Mouse (Mus musculus): ENCODE measurements around the gene Asb6. TPM values are rescaled to one million over a fixed set of nuclear protein-coding genes. Genes with fewer than 3 reads are reported as not detected.
A peak's percentile ranks its signal among the peaks of the same experiment; 100 is the strongest.

Gene Asb6
- polyA plus RNA-seq, 1 experiment from 2014 or later, result 27.8 TPM

- Histone ChIP-seq H3K27ac (ENCODE audit: low read length) (peak within 1 kb of the TSS; percentile 68), H3K36me3 (ENCODE audit: control insufficient read depth, insufficient read depth) (no peaks in the 10 kb centered on the region; the same call in 1 of the 2 replicates), H3K9me3 (replicated peaks; ENCODE audit: control insufficient read depth, low read length) (no peaks in the 10 kb centered on the region), H3K4me3 (ENCODE audit: low read depth, low read length) (peak within 1 kb of the TSS; percentile 66), H3K9ac (ENCODE audit: low read depth, low read length) (peak within 1 kb of the TSS; percentile 79), H3K4me1 (ENCODE audit: control insufficient read depth, low read depth, low read length) (peaks cover 22% of the 10 kb centered on the region), H3K27me3 (ENCODE audit: control insufficient read depth, insufficient read depth, low read depth, low read length) (peaks cover 15% of the 10 kb centered on the region), H3K4me2 (ENCODE audit: low read depth, low read length) (peak within 1 kb of the TSS; percentile 90)
- under 1% methylated on average over 43 of the region's 44 CpGs for WGBS (ENCODE audit: insufficient replicate concordance)
- ATAC-seq (ENCODE audit: low read depth), result peak; percentile 98
Observed at GRCm38 (mm10) chr2:30807648-30808295, 22.4 kb downstream of the Asb6 start, which contains the start of gene Ntmt1. TSS of gene Ntmt1 (plus strand) at chr2:30807826.

DNA sequence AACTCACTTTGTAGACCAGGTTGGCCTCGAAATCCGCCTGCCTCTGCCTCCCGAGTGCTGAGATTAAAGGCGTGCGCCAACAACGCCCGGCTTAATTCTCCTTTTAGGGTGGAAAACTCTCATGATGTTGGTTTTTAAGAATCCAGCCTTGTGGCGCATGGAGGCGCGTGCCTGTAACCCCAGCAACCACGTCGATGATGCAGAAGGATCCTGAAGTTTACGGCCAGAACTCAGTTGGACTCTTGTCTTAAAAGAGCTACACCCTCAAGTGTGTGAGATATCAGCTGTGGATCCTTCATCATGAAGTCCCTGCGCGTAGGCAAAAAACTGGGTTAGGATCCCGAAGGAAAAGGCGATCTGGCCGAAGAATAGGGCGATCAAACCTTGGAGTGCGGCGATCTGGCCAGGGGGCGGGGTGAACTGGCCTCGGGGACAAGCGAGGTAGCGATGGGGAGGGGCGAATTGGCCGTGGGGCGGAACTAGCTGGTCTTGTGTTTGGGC is 22.9 kb downstream of the Asb6 start:
- WGBS (ENCODE audit: insufficient replicate concordance), result 8% methylated on average over 28 of the region's 28 CpGs
- Histone ChIP-seq H3K4me1 (ENCODE audit: control insufficient read depth, low read depth, low read length) (peaks cover 22% of the 10 kb centered on the region), H3K4me3 (ENCODE audit: low read depth, low read length) (peak overlapping the region; percentile 66), H3K36me3 (ENCODE audit: control insufficient read depth, insufficient read depth) (no peaks in the 10 kb centered on the region), H3K4me2 (ENCODE audit: low read depth, low read length) (peak overlapping the region; percentile 90), H3K9ac (ENCODE audit: low read depth, low read length) (peak overlapping the region; percentile 60), H3K9me3 (replicated peaks; ENCODE audit: control insufficient read depth, low read length) (no peaks in the 10 kb centered on the region), H3K27ac (ENCODE audit: low read length) (no peak overlapping the region; the same call in 1 of the 2 replicates), H3K27me3 (ENCODE audit: control insufficient read depth, insufficient read depth, low read depth, low read length) (peaks cover 21% of the 10 kb centered on the region)
- ATAC-seq (ENCODE audit: low read depth), result no peak

GRCm38 (mm10) chr2:30805983-30806382 is 24.1 kb downstream of the Asb6 start:
- H3K4me2 ChIP-seq (ENCODE audit: low read depth, low read length), result no peak overlapping the region
- no peak overlapping the region for H3K4me3 ChIP-seq (ENCODE audit: low read depth, low read length)
- ATAC-seq (ENCODE audit: low read depth), result no peak
- no peaks in the 10 kb centered on the region for H3K36me3 ChIP-seq (ENCODE audit: control insufficient read depth, insufficient read depth)
- no peak overlapping the region for H3K9ac ChIP-seq (ENCODE audit: low read depth, low read length)
- H3K9me3 ChIP-seq (replicated peaks; ENCODE audit: control insufficient read depth, low read length), result no peaks in the 10 kb centered on the region
- 92% methylated on average over 2 of the region's 2 CpGs for WGBS (ENCODE audit: insufficient replicate concordance)
- H3K27ac ChIP-seq (ENCODE audit: low read length), result no peak overlapping the region
- peaks cover 22% of the 10 kb centered on the region for H3K4me1 ChIP-seq (ENCODE audit: control insufficient read depth, low read depth, low read length)
- H3K27me3 ChIP-seq (ENCODE audit: control insufficient read depth, insufficient read depth, low read depth, low read length), result peaks cover 33% of the 10 kb centered on the region

DNA sequence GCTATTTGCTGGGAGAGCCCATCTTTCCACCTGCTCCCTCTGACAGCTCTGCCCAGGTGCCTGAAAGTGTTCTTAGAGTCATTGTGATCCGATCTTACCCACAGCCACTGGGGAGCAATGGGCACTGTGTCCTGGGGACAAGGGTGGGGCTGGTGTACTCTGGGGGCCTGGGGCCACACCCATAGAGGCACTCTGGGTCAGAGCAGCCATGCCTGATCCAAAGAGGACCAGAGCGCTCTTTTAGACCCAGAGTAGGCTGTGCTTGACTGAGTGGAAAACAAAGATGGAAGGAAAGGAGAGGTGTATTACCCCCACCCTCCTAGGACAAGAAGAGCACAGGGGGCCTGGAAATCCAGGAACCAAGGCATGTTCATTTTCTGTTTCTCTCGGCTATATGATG is 26.5 kb downstream of the Asb6 start, which contains the start of gene 1700001O22Rik:
TSS of gene 1700001O22Rik (minus strand) at position 58 of the 400 bp plus-strand sequence.
- Histone ChIP-seq H3K36me3 (ENCODE audit: control insufficient read depth, insufficient read depth) (no peaks in the 10 kb centered on the region), H3K27ac (ENCODE audit: low read length) (no peak within 1 kb of the TSS), H3K9me3 (replicated peaks; ENCODE audit: control insufficient read depth, low read length) (no peaks in the 10 kb centered on the region), H3K4me3 (ENCODE audit: low read depth, low read length) (no peak within 1 kb of the TSS), H3K4me2 (ENCODE audit: low read depth, low read length) (no peak within 1 kb of the TSS), H3K4me1 (ENCODE audit: control insufficient read depth, low read depth, low read length) (peaks cover 14% of the 10 kb centered on the region), H3K27me3 (ENCODE audit: control insufficient read depth, insufficient read depth, low read depth, low read length) (peaks cover 57% of the 10 kb centered on the region), H3K9ac (ENCODE audit: low read depth, low read length) (no peak within 1 kb of the TSS)
- ATAC-seq (ENCODE audit: low read depth), result no peak
- 61% methylated on average over 3 of the region's 3 CpGs for WGBS (ENCODE audit: insufficient replicate concordance)

- under 1% methylated on average over 68 of the region's 77 CpGs for WGBS (ENCODE audit: insufficient replicate concordance)
- Histone ChIP-seq H3K36me3 (ENCODE audit: control insufficient read depth, insufficient read depth) (no peaks in the 10 kb centered on the region), H3K4me3 (ENCODE audit: low read depth, low read length) (peak overlapping the region; percentile 46), H3K4me1 (ENCODE audit: control insufficient read depth, low read depth, low read length) (peaks cover 5% of the 10 kb centered on the region), H3K9me3 (replicated peaks; ENCODE audit: control insufficient read depth, low read length) (no peaks in the 10 kb centered on the region), H3K9ac (ENCODE audit: low read depth, low read length) (peak overlapping the region; percentile 15; the same call in 1 of the 2 replicates), H3K27me3 (ENCODE audit: control insufficient read depth, insufficient read depth, low read depth, low read length) (peaks cover 74% of the 10 kb centered on the region), H3K4me2 (ENCODE audit: low read depth, low read length) (peak overlapping the region; percentile 59), H3K27ac (ENCODE audit: low read length) (no peak overlapping the region)
- ATAC-seq (ENCODE audit: low read depth), result peak; percentile 43; the same call in 1 of the 2 replicates
Observed at GRCm38 (mm10) chr2:30801067-30801852, 28.9 kb downstream of the Asb6 start.

- Histone ChIP-seq H3K9me3 (replicated peaks; ENCODE audit: control insufficient read depth, low read length) (no peaks in the 10 kb centered on the region), H3K9ac (ENCODE audit: low read depth, low read length) (no peak overlapping the region), H3K36me3 (ENCODE audit: control insufficient read depth, insufficient read depth) (no peaks in the 10 kb centered on the region), H3K4me2 (ENCODE audit: low read depth, low read length) (peak overlapping the region; percentile 59; the same call in 1 of the 2 replicates), H3K4me1 (ENCODE audit: control insufficient read depth, low read depth, low read length) (peaks cover 6% of the 10 kb centered on the region), H3K27ac (ENCODE audit: low read length) (no peak overlapping the region), H3K4me3 (ENCODE audit: low read depth, low read length) (no peak overlapping the region; the same call in 1 of the 2 replicates), H3K27me3 (ENCODE audit: control insufficient read depth, insufficient read depth, low read depth, low read length) (peaks cover 77% of the 10 kb centered on the region)
- 22% methylated on average over 7 of the region's 7 CpGs for WGBS (ENCODE audit: insufficient replicate concordance)
- ATAC-seq (ENCODE audit: low read depth), result no peak
Observed at GRCm38 (mm10) chr2:30800671-30801066, 29.5 kb downstream of the Asb6 start.

DNA sequence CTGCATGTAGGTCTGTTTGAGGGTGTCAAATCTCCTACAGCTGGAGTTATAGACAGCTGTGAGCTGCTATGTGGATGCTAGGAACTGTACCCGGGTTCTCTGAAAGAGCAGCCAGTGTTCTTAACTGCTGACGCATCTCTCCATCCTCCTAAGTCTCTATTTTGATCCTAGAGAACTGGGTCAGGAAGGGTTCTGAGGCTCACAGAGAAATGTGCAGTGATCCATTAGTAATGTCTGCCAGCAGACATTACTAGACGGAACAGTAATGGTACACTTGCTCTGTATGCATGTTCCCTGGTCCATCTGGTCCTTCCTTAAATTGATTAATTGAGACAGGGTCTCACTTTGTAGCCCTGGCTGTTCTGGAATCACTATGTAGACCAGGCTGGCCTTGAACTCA is 30.7 kb downstream of the Asb6 start:
- peaks cover 15% of the 10 kb centered on the region for H3K4me1 ChIP-seq (ENCODE audit: control insufficient read depth, low read depth, low read length)
- 55% methylated on average over 3 of the region's 3 CpGs for WGBS (ENCODE audit: insufficient replicate concordance)
- H3K9ac ChIP-seq (ENCODE audit: low read depth, low read length), result no peak overlapping the region
- no peak overlapping the region for H3K4me2 ChIP-seq (ENCODE audit: low read depth, low read length)
- no peaks in the 10 kb centered on the region for H3K36me3 ChIP-seq (ENCODE audit: control insufficient read depth, insufficient read depth)
- H3K27ac ChIP-seq (ENCODE audit: low read length), result no peak overlapping the region
- H3K4me3 ChIP-seq (ENCODE audit: low read depth, low read length), result no peak overlapping the region
- peaks cover 77% of the 10 kb centered on the region for H3K27me3 ChIP-seq (ENCODE audit: control insufficient read depth, insufficient read depth, low read depth, low read length)
- no peaks in the 10 kb centered on the region for H3K9me3 ChIP-seq (replicated peaks; ENCODE audit: control insufficient read depth, low read length)
- ATAC-seq (ENCODE audit: low read depth), result no peak

- Histone ChIP-seq H3K27me3 (ENCODE audit: control insufficient read depth, insufficient read depth, low read depth, low read length) (peaks cover 52% of the 10 kb centered on the region), H3K27ac (ENCODE audit: low read length) (no peak overlapping the region), H3K9me3 (replicated peaks; ENCODE audit: control insufficient read depth, low read length) (no peaks in the 10 kb centered on the region), H3K4me3 (ENCODE audit: low read depth, low read length) (no peak overlapping the region), H3K36me3 (ENCODE audit: control insufficient read depth, insufficient read depth) (no peaks in the 10 kb centered on the region), H3K4me1 (ENCODE audit: control insufficient read depth, low read depth, low read length) (peaks cover 15% of the 10 kb centered on the region), H3K4me2 (ENCODE audit: low read depth, low read length) (peak overlapping the region; percentile 37; the same call in 1 of the 2 replicates), H3K9ac (ENCODE audit: low read depth, low read length) (no peak overlapping the region)
- ATAC-seq (ENCODE audit: low read depth), result peak; percentile 54
- 2% methylated on average over 11 of the region's 11 CpGs for WGBS (ENCODE audit: insufficient replicate concordance)
Observed at GRCm38 (mm10) chr2:30796382-30796781, 33.8 kb downstream of the Asb6 start.

Data from liver, embryonic 16.5 days (tissue).